Mouse (Mus musculus) adrenal gland, postnatal 14 days (tissue): ENCODE results near the gene Rwdd1. TPM values are rescaled to one million over a fixed set of nuclear protein-coding genes. Genes with fewer than 3 reads are reported as not detected.

ENCODE experiments used
- total RNA-seq: library from RNA; stranded (reverse); gene quantifications from 2 replicates; pipeline ENCODE4 v1.2.3, GENCODE M21; 2021

The Rwdd1 gene
- total RNA-seq, 1 experiment from 2014 or later, result 81.8 TPM

Other genes with a start within 250 kb of the Rwdd1 start
- gene Sult3a2, start 232.9 kb downstream of the Rwdd1 start, total RNA-seq, result not detected in 2 replicates
- gene Sult3a1, start 161.9 kb downstream of the Rwdd1 start, total RNA-seq, result not detected in 2 replicates
- gene Rsph4a, start 114.5 kb downstream of the Rwdd1 start, total RNA-seq, result 0.15 TPM in 1 of 2 replicates, not detected in the other
- 13.3 and 16.8 TPM in 2 replicates for gene Zup1, start 68.4 kb downstream of the Rwdd1 start, total RNA-seq
- gene Trappc3l, start 18.0 kb upstream of the Rwdd1 start, total RNA-seq, result not detected in 2 replicates
- gene Calhm4, start 24.7 kb upstream of the Rwdd1 start, total RNA-seq, result not detected in 2 replicates
- 0.15 TPM in 2 replicates for gene Calhm5, start 76.9 kb upstream of the Rwdd1 start, total RNA-seq
- 0.85 and 4.5 TPM in 2 replicates for gene Calhm6, start 108.4 kb upstream of the Rwdd1 start, total RNA-seq
- 10.9 and 12.2 TPM in 2 replicates for gene Dse, start 188.1 kb upstream of the Rwdd1 start, total RNA-seq